ENCODE assay signal across 17 mouse cellular contexts in the genomic region with DNA sequence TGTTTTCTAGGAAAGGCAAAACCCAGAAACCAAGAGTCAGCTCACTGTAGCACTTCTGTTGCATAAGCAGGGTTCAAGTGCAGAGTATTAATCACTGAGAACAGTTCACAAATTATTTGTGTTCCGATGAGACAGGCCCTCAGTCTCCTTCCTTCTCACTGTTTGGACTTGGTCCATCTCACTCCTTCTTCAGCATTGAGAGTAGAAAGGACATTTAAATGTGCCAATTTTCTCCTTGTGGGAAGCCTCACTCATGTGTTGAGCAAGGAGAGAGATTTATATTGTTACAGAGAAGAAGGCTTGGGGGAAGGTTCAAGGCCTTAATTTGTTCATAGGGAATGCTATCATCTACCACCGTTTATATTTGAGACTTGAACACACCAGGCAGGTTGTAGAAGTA. TPM values are rescaled to one million over a fixed set of nuclear protein-coding genes. Genes with fewer than 3 reads are reported as not detected.
DNase-seq lines count a peak whose midpoint lies in the region; ATAC-seq and TF ChIP-seq lines count a peak whose summit lies in the region.
"Had no signal": no experiment of that assay in that cellular context is flagged by ENCODE, and none has a peak within 500 bp of the region (broad histone marks: within the 10 kb centered on the region; RNA-seq: fewer than 3 reads in every experiment).

No protein-coding gene starts in this region.

- no peak overlapping the region for H3K4me2 ChIP-seq in intestine, embryonic 14.5 days (ENCODE audit: low read length)
- no peak overlapping the region for H3K4me2 ChIP-seq in intestine, embryonic 15.5 days (replicated peaks)
- H3K4me2 ChIP-seq in lung, embryonic 14.5 days = no peak overlapping the region
- H3K4me2 ChIP-seq: hindbrain, embryonic 13.5 days; limb, embryonic 13.5 days had no signal

- H3K9ac ChIP-seq in intestine, embryonic 14.5 days (ENCODE audit: low read length) = no peak overlapping the region
- no peak overlapping the region for H3K9ac ChIP-seq in intestine, embryonic 15.5 days
- H3K9ac ChIP-seq in lung, embryonic 14.5 days = no peak overlapping the region
- H3K9ac ChIP-seq: hindbrain, embryonic 13.5 days; limb, embryonic 13.5 days had no signal

- ATAC-seq in intestine, embryonic 14.5 days (replicated peaks; ENCODE audit: low FRiP score, low TSS enrichment, low read depth) = no peak
- ATAC-seq in intestine, embryonic 15.5 days = no peak
- ATAC-seq in lung, embryonic 14.5 days (ENCODE audit: insufficient read depth) = no peak
- ATAC-seq: midbrain, embryonic 16.5 days had no signal

- H3K27ac ChIP-seq in intestine, embryonic 14.5 days (ENCODE audit: low read depth) = no peak overlapping the region
- H3K27ac ChIP-seq in intestine, embryonic 15.5 days = no peak overlapping the region
- no peak overlapping the region for H3K27ac ChIP-seq in lung, embryonic 14.5 days (ENCODE audit: low read depth)
- H3K27ac ChIP-seq: heart, embryonic 10.5 days; hindbrain, embryonic 13.5 days; limb, embryonic 13.5 days had no signal

- 25% methylated on average over 2 of the region's 2 CpGs for WGBS in intestine, embryonic 14.5 days
- 43% methylated on average over 2 of the region's 2 CpGs for WGBS in intestine, embryonic 15.5 days
- 28% methylated on average over 2 of the region's 2 CpGs for WGBS in lung, embryonic 14.5 days

- no peaks in the 10 kb centered on the region for H3K36me3 ChIP-seq in intestine, embryonic 14.5 days (ENCODE audit: control insufficient read depth, insufficient read depth, low read length)
- no peaks in the 10 kb centered on the region for H3K36me3 ChIP-seq in intestine, embryonic 15.5 days
- H3K36me3 ChIP-seq in lung, embryonic 14.5 days (ENCODE audit: insufficient read depth) = no peaks in the 10 kb centered on the region
- H3K36me3 ChIP-seq: heart, embryonic 10.5 days; hindbrain, embryonic 13.5 days; limb, embryonic 13.5 days had no signal

- no peak for TF ChIP-seq CTCF in lung, embryonic 14.5 days (IDR thresholded peaks at IDR 0.05; ENCODE audit: low read depth)

- H3K4me1 ChIP-seq in intestine, embryonic 14.5 days (replicated peaks; ENCODE audit: control insufficient read depth, insufficient read depth, low read length) = peaks cover 7% of the 10 kb centered on the region; the same call in 1 of the 2 replicates
- no peaks in the 10 kb centered on the region for H3K4me1 ChIP-seq in intestine, embryonic 15.5 days (replicated peaks)
- H3K4me1 ChIP-seq in lung, embryonic 14.5 days (ENCODE audit: insufficient read depth) = no peaks in the 10 kb centered on the region
- H3K4me1 ChIP-seq: heart, embryonic 10.5 days; hindbrain, embryonic 13.5 days had no signal

- peak; percentile 34 for DNase-seq in intestine, embryonic 14.5 days (ENCODE audit: low spot score)
- peak; percentile 26 for DNase-seq in lung, embryonic 14.5 days
- no peak for DNase-seq in lung, postnatal 14 days
- peak; percentile 24 for DNase-seq in adrenal gland, postnatal 14 days
- peak; percentile 58 for DNase-seq in skeletal muscle tissue, adult 2 months (ENCODE audit: low read depth, low spot score)
- no peak for DNase-seq in layer of hippocampus, postnatal 10 days (ENCODE audit: low spot score in 2 of 2)
- DNase-seq: cerebellum, adult 2 months; heart, postnatal 10 days; layer of hippocampus, adult 9-11 months; retina, postnatal 1 day; thymus, adult 2 months had no signal

- no peaks in the 10 kb centered on the region for H3K9me3 ChIP-seq in intestine, embryonic 14.5 days (ENCODE audit: control insufficient read depth, low read length)
- no peaks in the 10 kb centered on the region for H3K9me3 ChIP-seq in intestine, embryonic 15.5 days
- H3K9me3 ChIP-seq in lung, embryonic 14.5 days (ENCODE audit: low read depth, low read length) = no peaks in the 10 kb centered on the region
- H3K9me3 ChIP-seq: heart, embryonic 10.5 days; hindbrain, embryonic 13.5 days; limb, embryonic 13.5 days had no signal

- H3K4me3 ChIP-seq in intestine, embryonic 14.5 days (ENCODE audit: low read depth, low read length) = no peak overlapping the region
- no peak overlapping the region for H3K4me3 ChIP-seq in intestine, embryonic 15.5 days (replicated peaks)
- H3K4me3 ChIP-seq in lung, embryonic 14.5 days (ENCODE audit: low read depth, low read length) = no peak overlapping the region
- H3K4me3 ChIP-seq: erythroblast, embryonic 14.5 days; heart, embryonic 10.5 days; hindbrain, embryonic 13.5 days; limb, embryonic 13.5 days had no signal

- H3K27me3 ChIP-seq in intestine, embryonic 14.5 days (replicated peaks; ENCODE audit: control insufficient read depth, insufficient read depth, low read length) = no peaks in the 10 kb centered on the region
- no peaks in the 10 kb centered on the region for H3K27me3 ChIP-seq in intestine, embryonic 15.5 days (replicated peaks)
- no peaks in the 10 kb centered on the region for H3K27me3 ChIP-seq in lung, embryonic 14.5 days (ENCODE audit: insufficient read depth, low read length)
- H3K27me3 ChIP-seq: hindbrain, embryonic 13.5 days; limb, embryonic 13.5 days had no signal

RNA-seq across cellular contexts. Expression of a gene that starts 6.6 kb away (rescaled TPM):
- 0.34 and 0.70 TPM in 2 replicates for polyA plus RNA-seq in intestine, embryonic 14.5 days (2014; fragmentation: Nextera tagmentation; extraction: Ambion mirVana)
- polyA plus RNA-seq in intestine, embryonic 15.5 days (2015; fragmentation: Nextera tagmentation; extraction: Ambion mirVana) = 0.59 and 0.63 TPM in 2 replicates
- polyA plus RNA-seq in lung, embryonic 14.5 days (2014; fragmentation: Nextera tagmentation; extraction: Ambion mirVana) = 0.05 and 0.16 TPM in 2 replicates
- total RNA-seq in adrenal gland, postnatal 14 days (2021) = 15.9 and 19.6 TPM in 2 replicates
- 1 to 10 TPM; 1.1 to 2.2 TPM for total RNA-seq in layer of hippocampus, postnatal 10 days (2021)

Comparison
In these comparisons a context has a peak if more than half of its experiments do, and no peak if none do; other contexts are left out.
1. DNase-seq: peak in intestine, embryonic 14.5 days (single experiment), lung, embryonic 14.5 days (single experiment), adrenal gland, postnatal 14 days (single experiment) and skeletal muscle tissue, adult 2 months (single experiment); none in lung, postnatal 14 days (single experiment) and layer of hippocampus, postnatal 10 days (0 of 2).